Mouse (Mus musculus): ENCODE data around the gene Gm3448. TPM values are rescaled to one million over a fixed set of nuclear protein-coding genes. Genes with fewer than 3 reads are reported as not detected.
"Not testable (repeated sequence)": the region's sequence is repeated elsewhere in the genome, so short reads cannot be mapped to it uniquely, and the experiment has no call there.

The Gm3448 gene
- polyA plus RNA-seq, 1 experiment from 2014 or later = 5.1 TPM

DNA sequence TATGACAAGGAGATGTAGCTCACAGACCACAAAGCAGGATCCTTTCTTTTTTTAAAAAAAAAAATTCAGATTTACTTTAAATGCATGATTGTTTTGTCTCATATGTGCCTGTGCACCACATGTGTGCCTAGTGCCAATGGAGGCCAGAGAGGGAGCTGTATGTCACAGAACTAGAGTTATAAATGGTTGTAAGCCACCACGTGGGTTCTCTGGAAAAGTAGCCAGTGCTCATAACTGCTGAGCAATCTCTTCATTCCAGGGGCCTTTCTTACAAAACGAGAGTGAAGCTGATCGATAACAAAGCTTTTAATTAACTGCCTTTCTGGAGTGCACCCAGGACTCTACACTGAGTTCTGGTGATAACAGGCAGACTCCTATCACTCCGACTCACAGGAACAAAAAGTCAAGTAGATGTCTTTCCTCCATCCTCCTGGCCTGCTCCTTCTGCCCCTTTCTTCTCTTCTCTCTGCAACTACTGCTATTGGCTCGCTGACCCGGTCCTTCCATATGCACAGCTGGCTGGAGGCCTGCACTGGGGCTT, 72.9 kb downstream of the Gm3448 start:
- no CpG with 5 or more reads among the region's 6 CpGs for WGBS
- not testable (repeated sequence) for H3K9me3 ChIP-seq; H3K9ac ChIP-seq; H3K4me3 ChIP-seq; ATAC-seq (ENCODE audit: low FRiP score); H3K4me1 ChIP-seq (replicated peaks); H3K4me2 ChIP-seq; H3K36me3 ChIP-seq; H3K27ac ChIP-seq; H3K27me3 ChIP-seq

DNA sequence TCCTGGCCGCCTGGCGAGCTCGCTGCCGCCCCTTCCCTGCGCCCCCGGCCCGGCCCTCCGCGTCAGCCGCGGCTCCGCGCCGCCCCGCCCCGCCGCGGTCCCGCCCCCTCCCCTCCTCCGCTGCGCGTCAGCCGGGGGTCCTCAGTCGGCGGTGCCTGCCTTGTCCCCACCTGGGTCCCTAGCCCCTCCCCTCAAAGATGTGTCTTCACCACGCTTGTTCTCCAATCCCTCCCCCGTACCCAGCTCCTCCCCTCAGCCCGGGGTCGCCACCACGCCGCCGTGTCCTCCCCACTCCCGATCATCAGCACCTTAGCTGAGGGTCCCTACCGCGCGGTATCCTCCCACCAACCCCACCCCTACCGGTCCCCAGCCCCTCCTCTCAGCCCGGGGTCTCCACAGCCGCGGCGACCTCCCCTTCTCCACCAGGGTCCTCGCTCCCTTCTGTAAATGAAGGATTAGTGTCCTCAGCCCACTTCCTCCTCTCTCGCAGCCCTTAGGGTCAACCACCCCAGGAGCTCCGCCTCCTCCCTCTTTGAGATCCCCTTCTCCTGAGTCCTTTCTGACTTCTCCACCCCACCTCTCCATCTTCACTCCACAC, 79.7 kb downstream of the Gm3448 start:
- ATAC-seq (ENCODE audit: low FRiP score) = peak; percentile 93
- WGBS = no CpG with 5 or more reads among the region's 44 CpGs
- not testable (repeated sequence) for H3K27me3 ChIP-seq, H3K27ac ChIP-seq, H3K36me3 ChIP-seq, H3K4me2 ChIP-seq, H3K9ac ChIP-seq, H3K4me3 ChIP-seq, H3K9me3 ChIP-seq
- H3K4me1 ChIP-seq (replicated peaks) = peaks cover 12% of the 10 kb centered on the region

DNA sequence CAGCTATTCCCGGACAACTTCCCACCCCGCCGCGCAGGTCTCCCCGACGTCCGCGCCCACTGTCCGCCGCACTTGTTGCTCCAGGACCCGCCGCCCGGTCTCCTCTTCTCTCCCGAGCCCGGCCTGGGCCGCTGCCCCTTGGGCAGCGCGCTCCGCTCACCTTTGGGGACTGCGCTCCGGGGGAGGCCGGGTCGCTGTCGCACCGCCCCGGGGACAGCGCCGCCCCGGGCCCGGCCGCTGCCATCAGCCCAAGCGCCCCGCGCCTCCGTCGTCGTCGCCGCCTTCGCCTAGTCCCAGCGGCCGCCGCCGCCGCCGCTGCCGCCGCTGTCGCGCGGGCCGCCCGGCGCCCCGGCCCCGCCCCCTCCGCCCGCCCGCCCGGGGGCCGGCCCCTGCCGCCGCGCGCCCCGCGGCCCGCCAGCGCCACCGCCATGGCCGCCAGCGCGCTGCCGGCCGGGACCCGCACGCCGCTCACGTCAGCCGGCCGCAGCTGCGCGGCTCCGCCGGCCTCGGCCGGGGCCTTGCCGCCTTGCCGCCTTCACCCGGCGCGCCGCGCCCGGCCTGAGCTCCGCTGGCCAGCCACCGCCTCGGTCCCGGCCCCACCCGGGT, 80.3 kb downstream of the Gm3448 start, which contains the start of gene Phf10:
TSS of gene Phf10 (minus strand) at position 323 of the 606 bp plus-strand sequence.
- peak within 1 kb of the TSS; percentile 79 for H3K27ac ChIP-seq
- H3K4me1 ChIP-seq (replicated peaks) = peaks cover 12% of the 10 kb centered on the region
- not testable (repeated sequence) for H3K36me3 ChIP-seq, H3K27me3 ChIP-seq, H3K9me3 ChIP-seq
- peak within 1 kb of the TSS; percentile 82 for H3K9ac ChIP-seq
- under 1% methylated on average over 50 of the region's 100 CpGs for WGBS
- H3K4me3 ChIP-seq = peak within 1 kb of the TSS; percentile 73
- peak; percentile 25 for ATAC-seq (ENCODE audit: low FRiP score)
- H3K4me2 ChIP-seq = peak within 1 kb of the TSS; percentile 96

DNA sequence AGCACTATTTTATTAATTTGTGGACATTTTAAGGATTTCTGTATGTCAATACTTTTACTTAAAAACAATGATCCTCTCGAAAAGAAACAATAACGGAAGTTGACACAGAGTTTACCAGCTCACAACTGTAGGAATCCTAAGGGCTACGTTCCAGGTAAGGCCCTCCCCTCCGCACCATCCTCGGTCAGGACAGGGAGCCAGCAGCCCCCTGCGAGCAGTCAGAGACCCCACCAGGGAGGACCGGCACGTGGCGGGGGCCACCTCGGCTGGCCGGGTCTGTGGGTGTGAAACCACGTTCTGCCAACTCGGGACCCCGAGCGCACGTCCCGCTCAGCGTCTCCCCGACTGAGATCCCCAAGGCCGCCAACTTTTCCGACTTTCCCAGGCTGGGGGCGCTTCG, 80.8 kb downstream of the Gm3448 start:
- H3K4me2 ChIP-seq = peak overlapping the region; percentile 96
- H3K36me3 ChIP-seq = 0 out of 2 replicates have a peak, but pooled peaks cover 2% of the 10 kb centered on the region
- peaks cover 12% of the 10 kb centered on the region for H3K4me1 ChIP-seq (replicated peaks)
- peak overlapping the region; percentile 73 for H3K4me3 ChIP-seq
- H3K27me3 ChIP-seq = no peaks in the 10 kb centered on the region
- WGBS = under 1% methylated on average over 19 of the region's 23 CpGs
- no peaks in the 10 kb centered on the region for H3K9me3 ChIP-seq
- no peak overlapping the region for H3K27ac ChIP-seq
- peak overlapping the region; percentile 82 for H3K9ac ChIP-seq
- ATAC-seq (ENCODE audit: low FRiP score) = peak; percentile 17

DNA sequence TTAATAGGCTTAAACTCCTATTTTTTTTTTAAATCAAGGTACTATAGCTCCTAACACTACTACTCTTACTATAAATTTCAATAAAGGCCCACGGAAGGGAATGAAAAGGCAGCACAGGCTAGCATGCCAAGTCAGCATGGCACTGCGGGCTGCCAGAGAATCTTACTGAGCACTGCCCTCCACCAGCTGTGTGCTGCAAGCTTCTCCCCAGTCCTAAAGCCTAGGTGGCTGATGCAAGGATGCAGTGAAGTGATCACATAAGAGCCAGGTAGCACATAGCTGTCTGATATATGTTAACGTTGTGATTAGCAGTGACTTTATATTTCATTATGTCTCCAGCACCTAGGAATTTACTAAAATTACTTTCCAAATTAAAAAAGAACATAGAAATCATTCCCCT, 81.4 kb downstream of the Gm3448 start:
- H3K4me2 ChIP-seq = peak overlapping the region; percentile 96
- ATAC-seq (ENCODE audit: low FRiP score) = no peak
- WGBS = 25% methylated on average over 3 of the region's 3 CpGs

DNA sequence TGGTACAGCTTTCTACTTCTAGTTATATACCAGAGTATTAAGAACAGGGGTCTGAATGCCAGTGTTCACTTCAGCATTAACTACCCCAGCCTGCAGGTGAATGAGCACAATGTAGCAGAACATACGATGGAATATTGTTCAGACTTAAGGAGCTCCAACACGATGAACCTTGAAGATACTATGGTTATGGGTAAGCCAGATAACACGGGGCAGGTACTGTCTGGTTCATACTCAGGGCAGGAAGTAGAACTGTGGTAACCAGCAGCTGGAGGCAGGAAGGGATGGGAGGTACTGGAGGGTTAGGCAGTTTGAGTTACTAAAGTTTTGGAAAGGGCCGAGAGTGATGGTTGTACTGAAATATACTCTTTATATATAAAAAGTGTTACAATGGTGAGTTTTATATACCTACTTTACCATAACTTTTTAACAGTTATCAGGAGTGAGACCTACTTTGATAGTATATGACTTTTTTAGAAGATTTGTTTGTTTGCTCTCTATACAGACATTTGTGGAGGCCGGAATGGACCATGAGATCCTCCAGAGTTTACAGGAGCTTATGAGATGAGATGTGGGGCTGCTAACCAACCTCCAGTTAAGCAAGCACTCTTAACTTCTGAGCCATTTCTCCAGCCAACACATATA, 82.5 kb downstream of the Gm3448 start:
- WGBS = 92% methylated on average over 5 of the region's 5 CpGs
- Histone ChIP-seq H3K4me2 (no peak overlapping the region), H3K27ac (no peak overlapping the region), H3K9me3 (no peaks in the 10 kb centered on the region), H3K4me3 (no peak overlapping the region), H3K4me1 (replicated peaks) (peaks cover 12% of the 10 kb centered on the region), H3K9ac (no peak overlapping the region), H3K27me3 (no peaks in the 10 kb centered on the region), H3K36me3 (peaks cover 9% of the 10 kb centered on the region)
- no peak for ATAC-seq (ENCODE audit: low FRiP score)

More for the DNA sequence above, 81.4 kb downstream of the Gm3448 start:
- Histone ChIP-seq H3K9me3 (no peaks in the 10 kb centered on the region), H3K36me3 (0 out of 2 replicates have a peak, but pooled peaks cover 2% of the 10 kb centered on the region), H3K27me3 (no peaks in the 10 kb centered on the region), H3K9ac (peak overlapping the region; percentile 46; the same call in 1 of the 2 replicates), H3K4me1 (replicated peaks) (peaks cover 12% of the 10 kb centered on the region), H3K4me3 (peak overlapping the region; percentile 23), H3K27ac (no peak overlapping the region)

DNA sequence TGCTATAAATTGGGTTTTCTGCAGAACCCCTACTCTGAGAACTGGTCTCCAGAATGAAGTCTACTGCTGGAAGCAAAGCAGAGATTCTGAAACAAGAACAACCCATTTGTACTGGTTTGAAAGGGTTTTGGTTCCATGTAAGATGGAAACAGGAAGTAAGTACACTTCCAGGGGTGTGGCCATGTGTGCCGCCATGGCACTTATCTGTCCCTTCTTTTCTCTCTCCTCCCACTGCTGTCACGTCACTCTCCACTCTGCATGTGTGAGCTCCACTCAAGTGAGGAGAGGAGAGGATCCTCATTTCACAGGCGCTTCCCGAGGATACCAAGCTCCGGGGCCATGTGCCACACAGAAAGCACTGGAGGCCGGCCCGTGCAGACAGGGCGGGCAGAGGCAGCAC, 87.9 kb downstream of the Gm3448 start:
- Histone ChIP-seq H3K4me3 (no peak overlapping the region), H3K9me3 (no peaks in the 10 kb centered on the region), H3K27me3 (no peaks in the 10 kb centered on the region), H3K4me2 (no peak overlapping the region), H3K9ac (no peak overlapping the region), H3K27ac (no peak overlapping the region), H3K36me3 (peaks cover 51% of the 10 kb centered on the region), H3K4me1 (replicated peaks) (no peaks in the 10 kb centered on the region)
- ATAC-seq (ENCODE audit: low FRiP score) = no peak
- 91% methylated on average over 8 of the region's 8 CpGs for WGBS

DNA sequence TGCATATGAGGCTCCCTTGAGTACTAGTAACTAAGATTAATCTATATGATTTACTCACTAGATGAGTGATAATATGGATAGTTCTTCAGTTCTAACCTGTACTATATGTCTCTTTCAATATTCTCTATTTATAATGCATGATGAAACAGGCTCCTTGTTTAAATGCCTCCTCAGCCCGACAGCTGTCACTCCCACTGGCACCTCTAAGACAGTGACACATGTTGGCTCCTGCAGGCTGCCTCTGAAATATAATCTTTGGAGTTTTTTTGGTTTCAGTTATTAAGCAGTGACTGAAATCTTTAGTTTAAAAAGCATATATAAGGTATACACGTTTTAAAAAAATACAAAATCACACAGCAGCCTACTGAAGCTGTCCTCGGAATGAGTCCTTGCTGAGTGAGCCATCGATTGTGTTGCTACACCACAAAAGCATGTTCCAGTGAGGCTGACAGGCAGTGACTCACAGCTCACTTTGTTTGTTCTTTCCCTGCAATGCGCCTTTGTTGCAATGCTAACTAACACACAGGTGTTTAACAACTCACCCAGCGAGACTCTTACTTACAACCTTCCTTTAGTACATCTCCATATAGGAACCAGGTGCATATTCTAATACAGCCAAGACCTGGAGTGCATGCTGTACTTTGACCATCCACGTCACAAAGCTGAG, 92.0 kb downstream of the Gm3448 start:
- peaks cover 60% of the 10 kb centered on the region for H3K36me3 ChIP-seq
- no peaks in the 10 kb centered on the region for H3K27me3 ChIP-seq
- peaks cover 10% of the 10 kb centered on the region for H3K4me1 ChIP-seq (replicated peaks)
- H3K27ac ChIP-seq = no peak overlapping the region
- no peak for ATAC-seq (ENCODE audit: low FRiP score)
- H3K9ac ChIP-seq = no peak overlapping the region
- 90% methylated on average over 7 of the region's 7 CpGs for WGBS
- H3K4me2 ChIP-seq = no peak overlapping the region
- no peak overlapping the region for H3K4me3 ChIP-seq
- H3K9me3 ChIP-seq = no peaks in the 10 kb centered on the region

Other genes with a start within 250 kb of the Gm3448 start
- gene Wdr27, start 98.4 kb downstream of the Gm3448 start, polyA plus RNA-seq (2015; fragmentation: Nextera tagmentation; extraction: Ambion mirVana) = 8.5 and 12.1 TPM in 2 replicates
- gene 1600012H06Rik, start 98.4 kb downstream of the Gm3448 start, polyA plus RNA-seq (2015; fragmentation: Nextera tagmentation; extraction: Ambion mirVana) = 31.0 and 32.8 TPM in 2 replicates
- 13.7 and 16.3 TPM in 2 replicates for gene Phf10, start 80.3 kb downstream of the Gm3448 start, polyA plus RNA-seq (2015; fragmentation: Nextera tagmentation; extraction: Ambion mirVana)
- gene 9030025P20Rik, start 63.1 kb downstream of the Gm3448 start, polyA plus RNA-seq (2015; fragmentation: Nextera tagmentation; extraction: Ambion mirVana) = 10.0 and 12.6 TPM in 2 replicates
- 1.3 and 1.6 TPM in 2 replicates for gene Gm3417, start 62.7 kb downstream of the Gm3448 start, polyA plus RNA-seq (2015; fragmentation: Nextera tagmentation; extraction: Ambion mirVana)
- gene Gm3435, start 31.4 kb downstream of the Gm3448 start, polyA plus RNA-seq (2015; fragmentation: Nextera tagmentation; extraction: Ambion mirVana) = 8.9 and 10.0 TPM in 2 replicates
- gene Ermard, start 329 bp downstream of the Gm3448 start, polyA plus RNA-seq (2015; fragmentation: Nextera tagmentation; extraction: Ambion mirVana) = 97.6 and 104 TPM in 2 replicates
- 1.1 TPM in 1 of 2 replicates, not detected in the other for gene Tcte3, start within 50 bp of the Gm3448 start, polyA plus RNA-seq (2015; fragmentation: Nextera tagmentation; extraction: Ambion mirVana)

All from hindbrain, embryonic 13.5 days (tissue).